Mouse (Mus musculus): Measurements from ENCODE around the gene Sypl.

Gene Sypl

GRCm38 (mm10) chr12:33028708-33029107 is 75.0 kb downstream of the Sypl start:
- in situ Hi-C loops (cut with MboI; ENCODE audit: low sequenced_read_pairs) = loop anchor here (10.0 kb wide), 1 partner anchor 236 kb away; no protein-coding TSS in a partner anchor

All from CH12F3 (cell line).